Mouse (Mus musculus) liver, adult (tissue): ENCODE results near the gene Brf1.

Experiments
- GATA4 ChIP-seq: IDR thresholded peaks from 2 replicates; pipeline ENCODE4 v1.6.1; 2014; ENCODE audit warnings: mild to moderate bottlenecking, low read length; ENCODE audit not compliant: insufficient replicate concordance

Brf1 gene

GRCm38 (mm10) chr12:112911701-112912100 lies 88.8 kb downstream of the Brf1 start:
- TF ChIP-seq GATA4, result no peak
